Mouse (Mus musculus) liver, embryonic 14.5 days (tissue): ENCODE measurements around the gene Klhl9. TPM values are rescaled to one million over a fixed set of nuclear protein-coding genes. Genes with fewer than 3 reads are reported as not detected.
"Not testable (repeated sequence)": the region's sequence is repeated elsewhere in the genome, so short reads cannot be mapped to it uniquely, and the experiment has no call there.

Source experiments
- ATAC-seq: fragments of 200-750 bp; cut with Nextera tagmentation; 2 replicates; pipeline ENCODE4 v1.8.0; 2017; ENCODE audit warnings: moderate number of reproducible peaks, mild to moderate bottlenecking, moderate library complexity; ENCODE audit not compliant: insufficient read depth
- DNase-seq, 3 experiments: peaks; one replicate each; pipeline ENCODE4 v3.0.0-alpha.2; 2012 to 2013; ENCODE audit warnings: low read depth in 3 of 3, low spot score in 3 of 3
- H3K27ac ChIP-seq: fragments of 300-500 bp; sonication (generic); 2 replicates; pipeline ENCODE4 v1.5.1; 2014; ENCODE audit warnings: moderate library complexity, mild to moderate bottlenecking, control low read depth, inconsistent platforms
- H3K27me3 ChIP-seq: fragments of 300-500 bp; sonication (generic); 2 replicates; pipeline ENCODE4 v1.6.1; 2014; ENCODE audit warnings: mild to moderate bottlenecking, low read length, moderate library complexity; ENCODE audit not compliant: control insufficient read depth, insufficient read depth
- H3K36me3 ChIP-seq: fragments of 300-500 bp; sonication (generic); replicated peaks from 2 replicates; pipeline ENCODE4 v1.6.1; 2014; ENCODE audit warnings: low read depth; ENCODE audit not compliant: control insufficient read depth, insufficient read depth
- H3K4me1 ChIP-seq, 2 experiments: fragments of 200-500 bp in 1 of 2; fragments of 300-500 bp in 1 of 2; sonication (generic) in 1 of 2; replicated peaks; 2 replicates each; pipeline ENCODE4 v1.6.1; 2012 to 2014; ENCODE audit warnings: antibody characterized with exemption in 1 of 2, inconsistent platforms in 1 of 2, low read length in 1 of 2; ENCODE audit not compliant: control insufficient read depth in 2 of 2, insufficient read depth in 2 of 2
- H3K4me2 ChIP-seq: fragments of 300-500 bp; sonication (generic); 2 replicates; pipeline ENCODE4 v1.6.1; 2014; ENCODE audit warnings: low read depth, mild to moderate bottlenecking, control low read depth, moderate library complexity
- H3K4me3 ChIP-seq, 2 experiments: fragments of 200-500 bp in 1 of 2; fragments of 300-500 bp in 1 of 2; sonication (generic) in 1 of 2; 2 replicates each; pipeline ENCODE4 v1.5.1; 2012 to 2014; ENCODE audit warnings: low read depth in 2 of 2, low read length in 2 of 2, mild to moderate bottlenecking in 2 of 2, control low read depth in 1 of 2, inconsistent platforms in 1 of 2, moderate library complexity in 1 of 2; ENCODE audit not compliant: insufficient read depth in 1 of 2
- H3K9ac ChIP-seq: fragments of 300-500 bp; sonication (generic); replicated peaks from 2 replicates; pipeline ENCODE4 v1.6.1; 2014; ENCODE audit warnings: mild to moderate bottlenecking, control low read depth, moderate library complexity
- H3K9me3 ChIP-seq: fragments of 300-500 bp; sonication (generic); 2 replicates; pipeline ENCODE4 v1.6.1; 2016; ENCODE audit warnings: low read length, mixed read lengths; ENCODE audit not compliant: control insufficient read depth
- CTCF ChIP-seq: IDR thresholded peaks from 2 replicates; pipeline ENCODE4 v1.5.1; 2016; ENCODE audit warnings: antibody characterized with exemption, low read depth, control low read depth
- WGBS: fragments of 180-500 bp; shearing (Covaris S2); extraction: QIAGEN DNeasy Blood & Tissue Kit; methylation state at CpG from one replicate; pipeline ENCODE4 v1.1.7; 2014; ENCODE audit not compliant: insufficient replicate concordance; 5-methylcytosine and 5-hydroxymethylcytosine counted together
- polyA plus RNA-seq, 2 experiments: library from polyadenylated mRNA; depleted of rRNA in 1 of 2; stranded (reverse) in 1 of 2; unstranded in 1 of 2; fragments of >200 nt; fragmentation: Nextera tagmentation in 1 of 2; extraction: Ambion mirVana in 1 of 2; gene quantifications; 2 replicates each; pipeline versions ENCODE4 v1.2.1 to v1.2.3; 2012 to 2014

The Klhl9 gene
- polyA plus RNA-seq (2012; rRNA removed) (6.4 and 9.1 TPM in 2 replicates), polyA plus RNA-seq (2014; fragmentation: Nextera tagmentation; extraction: Ambion mirVana) (26.5 and 28.1 TPM in 2 replicates)

- H3K4me2 ChIP-seq, result peak within 1 kb of the TSS; percentile 58
- peaks cover 8% of the 10 kb centered on the region for H3K36me3 ChIP-seq
- no peaks in the 10 kb centered on the region for H3K9me3 ChIP-seq
- WGBS, result under 1% methylated on average over 81 of the region's 82 CpGs
- peak within 1 kb of the TSS; percentile 75 for H3K27ac ChIP-seq
- DNase-seq (peak; percentile 68 to 81 (median 81)), ATAC-seq (peak; percentile 95)
- H3K4me3 ChIP-seq, result peak within 1 kb of the TSS; percentile 89 to 94
- peaks cover 13 to 15% of the 10 kb centered on the region in 2 experiments for H3K4me1 ChIP-seq
- H3K9ac ChIP-seq, result peak within 1 kb of the TSS; percentile 92
- no peak for TF ChIP-seq CTCF
- H3K27me3 ChIP-seq, result no peaks in the 10 kb centered on the region
Observed at GRCm38 (mm10) chr4:88721791-88722721, at the start of gene Klhl9, which contains the start of gene Gm26566. Klhl9 (minus strand) TSS chr4:88722465. Gm26566 (plus strand) TSS chr4:88721805.

- H3K27me3 ChIP-seq, ATAC-seq, H3K9me3 ChIP-seq, H3K36me3 ChIP-seq, H3K27ac ChIP-seq, H3K9ac ChIP-seq, H3K4me1 ChIP-seq: not testable (repeated sequence)
- Histone ChIP-seq H3K4me3 (peak overlapping the region; percentile 39 to 48), H3K4me2 (peak overlapping the region; percentile 63)
- peak; percentile 73 for TF ChIP-seq CTCF
- DNase-seq, result peak in 1 of 3 experiments; percentile 52
- 5% methylated on average over 23 of the region's 42 CpGs for WGBS
Observed at GRCm38 (mm10) chr4:88763384-88764018, 41.2 kb upstream of the Klhl9 start.

- not testable (repeated sequence) for H3K4me3 ChIP-seq, H3K4me1 ChIP-seq, H3K4me2 ChIP-seq, H3K36me3 ChIP-seq, H3K9ac ChIP-seq, DNase-seq, ATAC-seq, H3K27me3 ChIP-seq, H3K9me3 ChIP-seq, H3K27ac ChIP-seq
- WGBS, result 41% methylated on average over 9 of the region's 9 CpGs
Observed at GRCm38 (mm10) chr4:88762341-88762740, 40.1 kb upstream of the Klhl9 start.

DNA sequence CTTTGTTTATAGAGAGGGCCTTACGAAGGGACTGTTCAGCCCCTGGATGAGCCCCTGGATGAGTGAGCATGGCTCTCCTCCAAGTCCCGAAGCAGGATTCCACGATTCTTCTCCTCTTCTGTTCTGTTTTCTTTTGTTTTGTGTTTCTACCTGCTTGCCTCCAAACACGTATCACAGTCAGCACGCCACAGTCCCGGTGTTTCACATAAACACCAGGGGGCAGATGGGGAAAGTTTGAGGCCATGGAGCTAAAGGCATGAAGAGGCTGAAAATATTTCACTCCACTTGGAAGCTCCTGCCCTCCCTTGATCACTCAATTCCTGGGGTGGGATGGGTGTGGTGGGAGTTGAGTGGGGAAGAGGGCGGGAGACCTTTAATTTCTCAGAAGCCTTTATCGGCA, 39.5 kb upstream of the Klhl9 start:
- 58% methylated on average over 6 of the region's 8 CpGs for WGBS
- not testable (repeated sequence) for ATAC-seq, H3K4me3 ChIP-seq, H3K9me3 ChIP-seq, H3K4me2 ChIP-seq, DNase-seq, H3K4me1 ChIP-seq, H3K27me3 ChIP-seq, H3K36me3 ChIP-seq, H3K9ac ChIP-seq, H3K27ac ChIP-seq

GRCm38 (mm10) chr4:88760431-88760830, 38.2 kb upstream of the Klhl9 start:
- peak; percentile 75 for TF ChIP-seq CTCF
- under 1% methylated on average over 24 of the region's 28 CpGs for WGBS
- peak overlapping the region; percentile 42 for H3K4me2 ChIP-seq
- ATAC-seq, H3K27ac ChIP-seq, H3K27me3 ChIP-seq, H3K4me1 ChIP-seq, H3K36me3 ChIP-seq, H3K9me3 ChIP-seq, H3K9ac ChIP-seq: not testable (repeated sequence)
- peak overlapping the region; percentile 6 to 43; a peak in 3 of 4 replicates for H3K4me3 ChIP-seq
- peak in 1 of 3 experiments; percentile 67 for DNase-seq

- not testable (repeated sequence) for H3K27ac ChIP-seq, H3K9ac ChIP-seq, DNase-seq
Observed at GRCm38 (mm10) chr4:88759610-88760268, 37.5 kb upstream of the Klhl9 start, which contains the start of gene Gm13283. Gm13283 (plus strand) TSS chr4:88760119.

GRCm38 (mm10) chr4:88758751-88759150, 36.5 kb upstream of the Klhl9 start:
- H3K36me3 ChIP-seq, H3K9me3 ChIP-seq, DNase-seq, H3K4me3 ChIP-seq, H3K9ac ChIP-seq, H3K4me1 ChIP-seq, H3K27ac ChIP-seq, ATAC-seq, H3K27me3 ChIP-seq, H3K4me2 ChIP-seq: not testable (repeated sequence)
- 75% methylated on average over 9 of the region's 9 CpGs for WGBS

More at GRCm38 (mm10) chr4:88759610-88760268, 37.5 kb upstream of the Klhl9 start, which contains the start of gene Gm13283:
- Histone ChIP-seq H3K4me3 (peak within 1 kb of the TSS; percentile 6 to 43; a peak in 3 of 4 replicates), H3K4me2 (peak within 1 kb of the TSS; percentile 42)
- not testable (repeated sequence) for ATAC-seq, H3K9me3 ChIP-seq, H3K36me3 ChIP-seq, H3K27me3 ChIP-seq, H3K4me1 ChIP-seq
- 10% methylated on average over 7 of the region's 14 CpGs for WGBS
